Mouse (Mus musculus): ENCODE measurements at regions not wholly inside any gene's neighbourhood (a gene's known extent, or its start where the extent isn't known, plus 50 kb on each side); places are given as distances from the start of the nearest gene placed in this dataset.

DNA sequence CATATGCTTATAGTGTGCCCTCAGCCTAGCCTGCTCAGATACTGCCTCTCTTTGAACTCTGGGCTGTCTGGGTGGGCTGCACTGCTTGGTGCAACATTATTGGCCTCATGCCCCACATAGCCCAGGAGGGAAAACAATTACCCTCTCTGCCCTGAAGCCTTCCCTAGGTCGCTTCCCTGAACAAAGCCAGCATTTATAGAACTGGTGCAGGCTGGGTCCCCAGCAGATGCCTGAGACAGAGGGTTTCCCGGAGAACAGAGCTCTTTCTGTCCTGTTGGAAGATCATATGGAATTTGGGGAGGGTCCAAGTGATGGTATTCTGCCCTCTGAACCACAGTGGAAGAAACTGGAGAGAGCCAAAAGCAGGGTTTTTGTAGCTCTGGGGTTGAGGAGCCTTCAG, 64.6 kb upstream of the Itga11 start:
- Histone ChIP-seq H3K9me3 (ENCODE audit: low read length) (no peaks in the 10 kb centered on the region), H3K4me1 (ENCODE audit: insufficient read depth) (no peaks in the 10 kb centered on the region), H3K36me3 (replicated peaks; ENCODE audit: insufficient read depth, low read length) (no peaks in the 10 kb centered on the region), H3K27ac (ENCODE audit: low read depth) (no peak overlapping the region), H3K9ac (replicated peaks) (no peak overlapping the region), H3K4me3 (ENCODE audit: low read depth, low read length) (no peak overlapping the region), H3K27me3 (ENCODE audit: insufficient read depth, low read length) (no peaks in the 10 kb centered on the region), H3K4me2 (ENCODE audit: low read depth, low read length) (no peak overlapping the region)
- ATAC-seq (no peak), DNase-seq (no peak)
- TF ChIP-seq CTCF (IDR thresholded peaks at IDR 0.05; ENCODE audit: low read depth) = no peak
- TF ChIP-seq EP300 (IDR thresholded peaks at IDR 0.05; ENCODE audit: low read depth) = no peak
- 76% methylated on average over 2 of the region's 2 CpGs for WGBS (ENCODE audit: insufficient replicate concordance)

DNA sequence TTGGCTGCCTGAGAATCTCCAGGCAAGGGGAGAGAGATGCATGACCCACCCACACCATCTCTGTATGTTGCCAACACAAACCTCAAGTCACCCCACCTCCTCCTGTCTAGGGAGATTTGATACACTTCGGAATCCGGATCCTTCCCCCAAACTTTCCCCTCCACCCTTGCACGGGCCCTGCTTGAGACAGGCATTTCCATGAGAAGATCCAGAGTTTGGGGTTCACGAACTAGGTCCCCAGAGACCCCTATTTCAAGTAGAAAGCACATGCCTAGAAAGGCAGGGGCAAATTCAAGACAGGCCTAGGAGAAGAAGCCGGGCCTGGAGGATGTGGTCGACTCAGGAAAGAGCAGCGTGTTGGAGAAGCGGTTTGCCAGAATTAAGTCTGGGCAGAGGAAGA, 63.8 kb upstream of the Itga11 start:
- Histone ChIP-seq H3K9me3 (ENCODE audit: low read length) (no peaks in the 10 kb centered on the region), H3K27ac (ENCODE audit: low read depth) (no peak overlapping the region), H3K27me3 (ENCODE audit: insufficient read depth, low read length) (no peaks in the 10 kb centered on the region), H3K4me1 (ENCODE audit: insufficient read depth) (no peaks in the 10 kb centered on the region), H3K4me2 (ENCODE audit: low read depth, low read length) (no peak overlapping the region), H3K4me3 (ENCODE audit: low read depth, low read length) (no peak overlapping the region), H3K9ac (replicated peaks) (no peak overlapping the region), H3K36me3 (replicated peaks; ENCODE audit: insufficient read depth, low read length) (no peaks in the 10 kb centered on the region)
- ATAC-seq = no peak
- 65% methylated on average over 8 of the region's 8 CpGs for WGBS (ENCODE audit: insufficient replicate concordance)
- TF ChIP-seq CTCF (IDR thresholded peaks at IDR 0.05; ENCODE audit: low read depth) (no peak), EP300 (IDR thresholded peaks at IDR 0.05; ENCODE audit: low read depth) (no peak)
- no peak for DNase-seq

DNA sequence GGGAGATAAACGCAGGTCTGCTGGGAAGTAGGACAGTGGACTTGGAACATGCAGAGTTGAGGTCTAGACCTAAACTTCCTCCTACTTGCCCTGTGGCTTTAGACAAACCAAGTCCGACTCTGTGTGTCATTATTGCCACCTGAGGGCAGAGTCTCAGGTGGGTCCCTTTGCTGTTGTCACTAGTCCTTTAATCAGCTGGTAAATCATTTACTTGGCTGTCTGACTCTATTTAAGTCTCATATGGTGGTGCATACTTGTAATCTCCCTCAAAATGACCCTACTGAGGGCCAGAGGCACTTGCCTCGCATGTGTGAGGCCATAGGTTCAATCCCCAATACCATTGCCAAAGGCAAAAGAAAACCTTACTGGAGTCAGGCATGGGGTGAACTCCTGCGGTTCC, 62.7 kb upstream of the Itga11 start:
- Histone ChIP-seq H3K27me3 (ENCODE audit: insufficient read depth, low read length) (no peaks in the 10 kb centered on the region), H3K4me2 (ENCODE audit: low read depth, low read length) (no peak overlapping the region), H3K9me3 (ENCODE audit: low read length) (no peaks in the 10 kb centered on the region), H3K9ac (replicated peaks) (no peak overlapping the region), H3K4me1 (ENCODE audit: insufficient read depth) (no peaks in the 10 kb centered on the region), H3K27ac (ENCODE audit: low read depth) (no peak overlapping the region), H3K4me3 (ENCODE audit: low read depth, low read length) (no peak overlapping the region), H3K36me3 (replicated peaks; ENCODE audit: insufficient read depth, low read length) (no peaks in the 10 kb centered on the region)
- DNase-seq (no peak), ATAC-seq (no peak)
- WGBS (ENCODE audit: insufficient replicate concordance) = 54% methylated on average over 4 of the region's 4 CpGs
- TF ChIP-seq CTCF (IDR thresholded peaks at IDR 0.05; ENCODE audit: low read depth) = no peak
- TF ChIP-seq EP300 (IDR thresholded peaks at IDR 0.05; ENCODE audit: low read depth) = no peak

DNA sequence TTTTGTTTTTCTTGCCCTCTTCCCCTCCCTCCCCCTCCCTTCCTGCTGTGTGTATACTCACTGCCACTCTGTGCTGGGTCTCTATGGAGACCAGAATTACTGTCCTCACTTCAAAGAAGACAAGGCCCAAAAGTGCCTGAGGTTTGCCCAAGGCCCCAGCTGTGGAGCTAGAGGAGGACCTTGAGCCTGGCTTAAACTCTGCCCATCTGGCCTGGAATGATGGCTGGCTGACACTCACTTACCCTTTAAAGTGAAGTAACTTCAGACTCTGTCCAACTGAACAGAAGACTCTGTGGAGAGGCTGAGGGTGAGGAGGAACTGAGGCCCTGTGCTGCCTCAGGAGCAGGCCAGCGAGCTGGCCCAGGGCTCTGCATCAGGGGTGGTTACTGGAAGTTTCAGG, 61.8 kb upstream of the Itga11 start:
- 67% methylated on average over 1 of the region's 1 CpGs for WGBS (ENCODE audit: insufficient replicate concordance)
- H3K36me3 ChIP-seq (replicated peaks; ENCODE audit: insufficient read depth, low read length) = no peaks in the 10 kb centered on the region
- no peak overlapping the region for H3K4me3 ChIP-seq (ENCODE audit: low read depth, low read length)
- H3K9me3 ChIP-seq (ENCODE audit: low read length) = no peaks in the 10 kb centered on the region
- no peak overlapping the region for H3K27ac ChIP-seq (ENCODE audit: low read depth)
- TF ChIP-seq CTCF (IDR thresholded peaks at IDR 0.05; ENCODE audit: low read depth) (no peak), EP300 (IDR thresholded peaks at IDR 0.05; ENCODE audit: low read depth) (no peak)
- ATAC-seq (no peak), DNase-seq (no peak)
- no peaks in the 10 kb centered on the region for H3K27me3 ChIP-seq (ENCODE audit: insufficient read depth, low read length)
- H3K4me2 ChIP-seq (ENCODE audit: low read depth, low read length) = no peak overlapping the region
- no peaks in the 10 kb centered on the region for H3K4me1 ChIP-seq (ENCODE audit: insufficient read depth)
- no peak overlapping the region for H3K9ac ChIP-seq (replicated peaks)

DNA sequence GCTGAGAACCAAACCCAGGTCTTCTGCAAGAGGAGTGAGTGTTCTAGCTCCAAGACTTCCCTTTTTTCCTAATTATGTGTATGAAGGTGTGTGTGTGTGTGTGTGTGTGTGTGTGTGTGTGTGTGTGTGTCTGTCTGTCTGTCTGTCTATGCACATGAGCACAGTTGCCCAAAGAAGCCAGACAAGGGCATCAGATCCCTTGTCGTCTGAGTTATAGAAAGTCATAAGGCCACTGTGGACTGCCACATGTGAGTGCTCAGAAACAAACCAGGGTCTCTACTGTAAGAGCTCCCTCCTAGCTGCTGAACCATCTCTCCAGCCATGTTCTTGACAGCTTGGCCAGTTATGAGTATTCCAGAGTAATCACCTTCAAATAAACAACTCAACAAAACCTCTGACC, 58.6 kb upstream of the Itga11 start:
- DNase-seq (no peak), ATAC-seq (no peak)
- 91% methylated on average over 1 of the region's 1 CpGs for WGBS (ENCODE audit: insufficient replicate concordance)
- Histone ChIP-seq H3K27me3 (ENCODE audit: insufficient read depth, low read length) (no peaks in the 10 kb centered on the region), H3K9ac (replicated peaks) (no peak overlapping the region), H3K4me3 (ENCODE audit: low read depth, low read length) (no peak overlapping the region), H3K4me1 (ENCODE audit: insufficient read depth) (no peaks in the 10 kb centered on the region), H3K9me3 (ENCODE audit: low read length) (no peaks in the 10 kb centered on the region), H3K4me2 (ENCODE audit: low read depth, low read length) (no peak overlapping the region), H3K36me3 (replicated peaks; ENCODE audit: insufficient read depth, low read length) (no peaks in the 10 kb centered on the region), H3K27ac (ENCODE audit: low read depth) (no peak overlapping the region)
- TF ChIP-seq CTCF (IDR thresholded peaks at IDR 0.05; ENCODE audit: low read depth) = no peak
- no peak for TF ChIP-seq EP300 (IDR thresholded peaks at IDR 0.05; ENCODE audit: low read depth)

DNA sequence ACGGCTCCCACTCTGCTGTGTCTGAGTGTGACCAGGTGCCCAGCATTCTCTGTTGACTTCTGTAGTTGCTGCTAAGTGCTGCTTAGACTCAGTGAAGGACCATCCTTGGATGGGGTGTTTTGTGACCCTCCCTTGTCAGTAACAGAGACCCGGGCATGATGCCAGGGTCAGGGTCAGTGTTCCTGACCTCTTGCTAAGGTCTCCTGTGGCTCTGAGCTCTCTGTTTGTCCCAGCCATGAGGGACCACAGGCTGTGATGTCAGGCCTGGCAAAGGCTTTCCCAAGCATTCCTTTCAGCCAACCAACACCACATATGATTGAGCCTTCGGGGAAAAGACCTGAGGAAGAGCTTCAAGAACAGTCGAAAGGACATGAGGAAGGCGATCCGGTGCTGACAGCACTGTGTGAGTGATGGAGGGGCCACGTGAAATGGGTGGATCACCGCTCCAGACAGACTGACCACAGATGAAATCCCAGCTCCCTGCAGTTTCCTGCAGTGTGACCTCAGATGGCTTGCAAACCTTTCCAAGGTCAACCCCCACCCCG, 56.7 kb upstream of the Itga11 start:
- TF ChIP-seq EP300 (IDR thresholded peaks at IDR 0.05; ENCODE audit: low read depth) (no peak), CTCF (IDR thresholded peaks at IDR 0.05; ENCODE audit: low read depth) (no peak)
- no peak for ATAC-seq
- Histone ChIP-seq H3K4me2 (ENCODE audit: low read depth, low read length) (no peak overlapping the region), H3K27me3 (ENCODE audit: insufficient read depth, low read length) (no peaks in the 10 kb centered on the region), H3K4me3 (ENCODE audit: low read depth, low read length) (no peak overlapping the region), H3K9me3 (ENCODE audit: low read length) (no peaks in the 10 kb centered on the region), H3K36me3 (replicated peaks; ENCODE audit: insufficient read depth, low read length) (no peaks in the 10 kb centered on the region), H3K4me1 (ENCODE audit: insufficient read depth) (no peaks in the 10 kb centered on the region), H3K27ac (ENCODE audit: low read depth) (no peak overlapping the region), H3K9ac (replicated peaks) (no peak overlapping the region)
- DNase-seq = no peak
- 57% methylated on average over 9 of the region's 9 CpGs for WGBS (ENCODE audit: insufficient replicate concordance)

DNA sequence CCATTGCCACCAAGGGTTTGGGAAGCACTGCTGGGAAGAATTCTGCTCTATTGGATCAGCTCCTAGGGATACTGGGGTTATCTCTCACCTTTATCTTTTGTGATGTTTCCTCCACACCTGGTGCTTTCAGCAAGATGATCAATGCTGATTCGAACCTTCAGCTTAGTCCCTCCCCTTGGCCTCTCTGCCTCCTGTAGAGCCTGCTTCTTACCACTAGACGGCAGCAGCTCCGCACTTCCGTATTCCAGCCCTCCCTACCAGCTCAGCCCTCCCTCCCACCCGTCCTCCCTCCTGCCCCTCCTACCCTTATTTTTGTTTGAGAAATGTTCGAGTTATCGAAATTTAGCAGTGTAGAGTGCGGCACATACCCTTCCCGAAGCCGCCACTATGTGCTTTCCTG, 55.5 kb upstream of the Itga11 start:
- no peak for TF ChIP-seq EP300 (IDR thresholded peaks at IDR 0.05; ENCODE audit: low read depth)
- peak; percentile 59 for TF ChIP-seq CTCF (IDR thresholded peaks at IDR 0.05; ENCODE audit: low read depth)
- Histone ChIP-seq H3K36me3 (replicated peaks; ENCODE audit: insufficient read depth, low read length) (no peaks in the 10 kb centered on the region), H3K4me2 (ENCODE audit: low read depth, low read length) (no peak overlapping the region), H3K27me3 (ENCODE audit: insufficient read depth, low read length) (no peaks in the 10 kb centered on the region), H3K9me3 (ENCODE audit: low read length) (no peaks in the 10 kb centered on the region), H3K4me1 (ENCODE audit: insufficient read depth) (no peaks in the 10 kb centered on the region), H3K4me3 (ENCODE audit: low read depth, low read length) (no peak overlapping the region), H3K27ac (ENCODE audit: low read depth) (no peak overlapping the region), H3K9ac (replicated peaks) (no peak overlapping the region)
- no peak for DNase-seq
- 52% methylated on average over 10 of the region's 10 CpGs for WGBS (ENCODE audit: insufficient replicate concordance)
- ATAC-seq = no peak

Data from liver, postnatal 0 days (tissue).